Mouse (Mus musculus) frontal cortex, postnatal 36 days (tissue): Measurements from ENCODE around the gene Col27a1.

Source experiments
- DNase-seq, 2 experiments: peaks; one replicate each; pipeline ENCODE4 v3.0.0; 2022; ENCODE audit warnings: low spot score in 2 of 2

Col27a1 gene

GRCm38 (mm10) chr4:63213907-63214621 lies at the start of gene Col27a1:
Gene Col27a1 (plus strand): TSS chr4:63214004.
- no peak for DNase-seq

GRCm38 (mm10) chr4:63165636-63166035 lies 48.2 kb upstream of the Col27a1 start:
- DNase-seq: no peak

GRCm38 (mm10) chr4:63166323-63166722 lies 47.5 kb upstream of the Col27a1 start:
- no peak for DNase-seq

GRCm38 (mm10) chr4:63170061-63170460 lies 43.7 kb upstream of the Col27a1 start:
- DNase-seq: no peak

GRCm38 (mm10) chr4:63171122-63171521 lies 42.7 kb upstream of the Col27a1 start:
- no peak for DNase-seq

GRCm38 (mm10) chr4:63171969-63172685 lies 41.7 kb upstream of the Col27a1 start, which contains the start of gene Kif12:
Gene Kif12 (minus strand): TSS chr4:63172131.
- no peak for DNase-seq

GRCm38 (mm10) chr4:63181556-63181955 lies 32.2 kb upstream of the Col27a1 start:
- DNase-seq: peak; percentile 56 to 76

- no peak for DNase-seq
Observed at GRCm38 (mm10) chr4:63186281-63186870, 27.4 kb upstream of the Col27a1 start.

- DNase-seq: no peak
Observed at GRCm38 (mm10) chr4:63191641-63192040, 22.2 kb upstream of the Col27a1 start.

- no peak for DNase-seq
Observed at GRCm38 (mm10) chr4:63194366-63194765, 19.4 kb upstream of the Col27a1 start.

GRCm38 (mm10) chr4:63199366-63199765 lies 14.4 kb upstream of the Col27a1 start:
- DNase-seq: no peak

GRCm38 (mm10) chr4:63203874-63204273 lies 9.9 kb upstream of the Col27a1 start:
- DNase-seq: no peak

GRCm38 (mm10) chr4:63205583-63205982 lies 8.2 kb upstream of the Col27a1 start:
- no peak for DNase-seq

- DNase-seq: peak; percentile 64 to 66
Observed at GRCm38 (mm10) chr4:63215185-63215992, 1.6 kb downstream of the Col27a1 start.

- DNase-seq: no peak
Observed at GRCm38 (mm10) chr4:63215993-63216531, 2.3 kb downstream of the Col27a1 start.

GRCm38 (mm10) chr4:63216566-63216965 lies 2.8 kb downstream of the Col27a1 start:
- no peak for DNase-seq

- DNase-seq: no peak
Observed at GRCm38 (mm10) chr4:63217513-63217912, 3.7 kb downstream of the Col27a1 start.

- no peak for DNase-seq
Observed at GRCm38 (mm10) chr4:63219059-63219458, 5.3 kb downstream of the Col27a1 start.

GRCm38 (mm10) chr4:63219635-63220034 lies 5.8 kb downstream of the Col27a1 start:
- DNase-seq: no peak

- no peak for DNase-seq
Observed at GRCm38 (mm10) chr4:63221096-63221958, 7.5 kb downstream of the Col27a1 start.

GRCm38 (mm10) chr4:63222246-63222645 lies 8.4 kb downstream of the Col27a1 start:
- no peak for DNase-seq
